Mouse (Mus musculus): Measurements from ENCODE around the gene Cyp2r1. TPM values are rescaled to one million over a fixed set of nuclear protein-coding genes. Genes with fewer than 3 reads are reported as not detected.

Cyp2r1 gene
- polyA plus RNA-seq, 1 experiment from 2014 or later = 1.2 TPM

GRCm38 (mm10) chr7:114520122-114520521 is 42.6 kb downstream of the Cyp2r1 start:
- Histone ChIP-seq H3K4me1 (replicated peaks; ENCODE audit: control insufficient read depth, insufficient read depth, low read length) (no peaks in the 10 kb centered on the region), H3K27ac (no peak overlapping the region), H3K9me3 (ENCODE audit: control insufficient read depth, low read length) (no peaks in the 10 kb centered on the region), H3K4me3 (replicated peaks; ENCODE audit: low read length) (no peak overlapping the region), H3K27me3 (ENCODE audit: control insufficient read depth, insufficient read depth, low read length) (no peaks in the 10 kb centered on the region), H3K36me3 (replicated peaks; ENCODE audit: control insufficient read depth, insufficient read depth) (no peaks in the 10 kb centered on the region), H3K4me2 (replicated peaks) (no peak overlapping the region), H3K9ac (no peak overlapping the region)
- WGBS = 96% methylated on average over 1 of the region's 1 CpGs
- DNase-seq (ENCODE audit: low spot score) (no peak), ATAC-seq (ENCODE audit: low FRiP score) (no peak)

- Histone ChIP-seq H3K4me1 (replicated peaks; ENCODE audit: control insufficient read depth, insufficient read depth, low read length) (no peaks in the 10 kb centered on the region), H3K36me3 (replicated peaks; ENCODE audit: control insufficient read depth, insufficient read depth) (peaks cover 5% of the 10 kb centered on the region), H3K4me2 (replicated peaks) (no peak overlapping the region), H3K9me3 (ENCODE audit: control insufficient read depth, low read length) (no peaks in the 10 kb centered on the region), H3K27ac (no peak overlapping the region), H3K4me3 (replicated peaks; ENCODE audit: low read length) (no peak overlapping the region), H3K27me3 (ENCODE audit: control insufficient read depth, insufficient read depth, low read length) (no peaks in the 10 kb centered on the region), H3K9ac (no peak overlapping the region)
- WGBS = 96% methylated on average over 2 of the region's 2 CpGs
- no peak for ATAC-seq (ENCODE audit: low FRiP score)
- no peak for DNase-seq (ENCODE audit: low spot score)
Observed at GRCm38 (mm10) chr7:114508879-114509278, 53.9 kb downstream of the Cyp2r1 start.

Other genes starting within 250 kb of the Cyp2r1 start
- 5.9 and 6.1 TPM in 2 replicates for gene Pde3b, start 147.7 kb downstream of the Cyp2r1 start, polyA plus RNA-seq (2014; fragmentation: Nextera tagmentation; extraction: Ambion mirVana)
- 23.1 and 28.3 TPM in 2 replicates for gene Calca, start 73.4 kb upstream of the Cyp2r1 start, polyA plus RNA-seq (2014; fragmentation: Nextera tagmentation; extraction: Ambion mirVana)
- 11.2 and 11.6 TPM in 2 replicates for gene Calcb, start 155.7 kb upstream of the Cyp2r1 start, polyA plus RNA-seq (2014; fragmentation: Nextera tagmentation; extraction: Ambion mirVana)
- gene Insc, start 180.7 kb upstream of the Cyp2r1 start, polyA plus RNA-seq (2014; fragmentation: Nextera tagmentation; extraction: Ambion mirVana) = 2.9 and 3.1 TPM in 2 replicates

Measured in hindbrain, embryonic 14.5 days (tissue).